Mouse (Mus musculus): ENCODE measurements around the gene Ecpas. TPM values are rescaled to one million over a fixed set of nuclear protein-coding genes. Genes with fewer than 3 reads are reported as not detected.

The Ecpas gene
- total RNA-seq, 1 experiment, result 23.9 TPM

DNA sequence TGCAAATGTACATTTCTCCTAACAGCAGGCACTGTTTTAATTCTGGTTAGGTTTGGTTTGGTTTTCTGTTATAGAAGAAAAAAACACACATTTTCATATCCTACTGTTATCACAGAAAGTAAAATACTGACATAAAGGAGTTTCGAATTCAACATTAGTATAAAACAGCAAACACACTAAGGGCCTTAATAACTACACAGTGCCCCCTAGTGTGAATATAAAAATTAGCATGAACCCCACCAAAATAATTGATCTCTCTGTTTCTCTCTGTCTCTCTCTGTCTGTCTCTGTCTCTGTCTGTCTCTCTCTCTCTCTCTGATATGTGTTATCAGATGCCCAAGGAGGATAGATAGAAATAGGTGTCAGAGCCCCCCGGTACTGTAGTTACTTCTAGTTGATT, 163.0 kb downstream of the Ecpas start:
- in situ Hi-C loops (cut with MboI; ENCODE audit: low sequenced_read_pairs in 2 of 2, unreplicated experiment in 2 of 2), result no loop called here
- no peak overlapping the region for H3K27ac ChIP-seq (ENCODE audit: insufficient read depth, low read depth, low read length, poor library complexity, severe bottlenecking)
- H3K9ac ChIP-seq (ENCODE audit: insufficient read depth, low read depth, low read length, poor library complexity, severe bottlenecking), result no peak overlapping the region
- no peaks in the 10 kb centered on the region for H3K36me3 ChIP-seq (ENCODE audit: control insufficient read depth, insufficient read depth, low read length, poor library complexity, severe bottlenecking)
- no peaks in the 10 kb centered on the region for H3K9me3 ChIP-seq (ENCODE audit: control insufficient read depth, insufficient read depth, low read depth, low read length)
- DNase-seq (ENCODE audit: low read depth, low spot score), result no peak
- H3K4me3 ChIP-seq (ENCODE audit: insufficient read depth in 1 of 2, low read depth in 1 of 2, low read length in 2 of 2, poor library complexity in 1 of 2, severe bottlenecking in 1 of 2), result no peak overlapping the region
- 0 out of 4 replicates have a peak, but pooled peaks cover 0 to 2% of the 10 kb centered on the region in 2 experiments for H3K4me1 ChIP-seq (ENCODE audit: control insufficient read depth in 2 of 2, insufficient read depth in 2 of 2, low read length in 2 of 2, poor library complexity in 1 of 2)
- TF ChIP-seq ZC3H11A (IDR thresholded peaks at IDR 0.05; ENCODE audit: borderline replicate concordance, low read depth, low read length) (no peak), MAFK (IDR thresholded peaks at IDR 0.05; ENCODE audit: insufficient read depth, low read depth, low read length) (no peak), HCFC1 (IDR thresholded peaks at IDR 0.05; ENCODE audit: borderline replicate concordance, insufficient read depth, low read length) (no peak), CHD2 (IDR thresholded peaks at IDR 0.05; ENCODE audit: low read depth, low read length) (no peak), ZNF384 (IDR thresholded peaks at IDR 0.05; ENCODE audit: low read depth, low read length) (no peak)

DNA sequence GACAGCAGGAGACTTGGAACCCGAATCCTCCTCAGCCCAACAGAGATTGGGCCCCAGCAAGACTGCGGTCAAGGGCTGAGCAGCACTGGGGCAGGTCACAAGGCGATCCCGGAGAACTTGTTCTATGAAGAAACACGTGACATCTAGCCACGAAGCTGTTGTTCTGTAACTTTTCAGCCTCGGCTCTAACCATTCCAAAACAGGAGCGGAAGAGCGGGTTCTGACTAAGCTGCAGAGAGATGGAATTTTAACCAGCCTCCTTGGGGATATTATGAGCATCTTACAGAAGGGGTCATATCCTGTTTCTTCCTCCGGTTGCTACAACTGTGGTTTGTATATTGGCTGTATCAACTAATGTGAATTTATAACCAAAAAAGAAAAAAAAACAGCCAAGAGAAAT, 163.4 kb downstream of the Ecpas start:
- no peak for TF ChIP-seq MAFK (IDR thresholded peaks at IDR 0.05; ENCODE audit: insufficient read depth, low read depth, low read length)
- H3K9me3 ChIP-seq (ENCODE audit: control insufficient read depth, insufficient read depth, low read depth, low read length), result no peaks in the 10 kb centered on the region
- DNase-seq (ENCODE audit: low read depth, low spot score), result no peak
- no peaks in the 10 kb centered on the region for H3K36me3 ChIP-seq (ENCODE audit: control insufficient read depth, insufficient read depth, low read length, poor library complexity, severe bottlenecking)
- in situ Hi-C loops (cut with MboI; ENCODE audit: low sequenced_read_pairs in 2 of 2, unreplicated experiment in 2 of 2), result no loop called here
- H3K9ac ChIP-seq (ENCODE audit: insufficient read depth, low read depth, low read length, poor library complexity, severe bottlenecking), result no peak overlapping the region
- no peak overlapping the region for H3K27ac ChIP-seq (ENCODE audit: insufficient read depth, low read depth, low read length, poor library complexity, severe bottlenecking)
- 0 out of 4 replicates have a peak, but pooled peaks cover 0 to 2% of the 10 kb centered on the region in 2 experiments for H3K4me1 ChIP-seq (ENCODE audit: control insufficient read depth in 2 of 2, insufficient read depth in 2 of 2, low read length in 2 of 2, poor library complexity in 1 of 2)
- no peak overlapping the region for H3K4me3 ChIP-seq (ENCODE audit: insufficient read depth in 1 of 2, low read depth in 1 of 2, low read length in 2 of 2, poor library complexity in 1 of 2, severe bottlenecking in 1 of 2)

Other genes starting within 250 kb of the Ecpas start
- gene Olfr267, start 125.0 kb downstream of the Ecpas start, total RNA-seq (2012; rRNA removed), result not detected in 2 replicates
- 0.63 and 0.80 TPM in 2 replicates for gene Zkscan16, start 30.9 kb upstream of the Ecpas start, total RNA-seq (2012; rRNA removed)
- gene Ptgr1, start 74.4 kb upstream of the Ecpas start, total RNA-seq (2012; rRNA removed), result 8.0 and 14.4 TPM in 2 replicates
- 7.8 and 12.0 TPM in 2 replicates for gene Dnajc25, start 82.3 kb upstream of the Ecpas start, total RNA-seq (2012; rRNA removed)
- not detected in 2 replicates for gene Gm20503, start 90.5 kb upstream of the Ecpas start, total RNA-seq (2012; rRNA removed)
- gene Gng10, start 122.3 kb upstream of the Ecpas start, total RNA-seq (2012; rRNA removed), result 12.6 and 25.3 TPM in 2 replicates
- 0.85 and 0.98 TPM in 2 replicates for gene AI481877, start 226.2 kb upstream of the Ecpas start, total RNA-seq (2012; rRNA removed)